Mouse (Mus musculus): ENCODE measurements around the gene Pla2g12a. TPM values are rescaled to one million over a fixed set of nuclear protein-coding genes. Genes with fewer than 3 reads are reported as not detected.

Gene Pla2g12a
- total RNA-seq, 2 experiments from 2014 or later: 16.9 to 22.9 TPM

- no peak for DNase-seq (ENCODE audit: low spot score in 2 of 2)
Observed at GRCm38 (mm10) chr3:129896591-129896990, 18.2 kb downstream of the Pla2g12a start.

- no peak for DNase-seq (ENCODE audit: low spot score in 2 of 2)
Observed at GRCm38 (mm10) chr3:129898886-129899285, 20.5 kb downstream of the Pla2g12a start.

GRCm38 (mm10) chr3:129901271-129901809, 22.9 kb downstream of the Pla2g12a start, which contains the start of gene Casp6:
Casp6 (plus strand) TSS chr3:129901425.
- DNase-seq (ENCODE audit: low spot score in 2 of 2): peak; percentile 62 to 69

- no peak for DNase-seq (ENCODE audit: low spot score in 2 of 2)
Observed at GRCm38 (mm10) chr3:129903369-129903768, 25.0 kb downstream of the Pla2g12a start.

- no peak for DNase-seq (ENCODE audit: low spot score in 2 of 2)
Observed at GRCm38 (mm10) chr3:129903866-129904265, 25.5 kb downstream of the Pla2g12a start.

GRCm38 (mm10) chr3:129904381-129905132, 26.2 kb downstream of the Pla2g12a start:
- DNase-seq (ENCODE audit: low spot score in 2 of 2): no peak

GRCm38 (mm10) chr3:129912025-129912424, 33.6 kb downstream of the Pla2g12a start:
- DNase-seq (ENCODE audit: low spot score in 2 of 2): no peak

GRCm38 (mm10) chr3:129913241-129913640, 34.8 kb downstream of the Pla2g12a start:
- no peak for DNase-seq (ENCODE audit: low spot score in 2 of 2)

- no peak for DNase-seq (ENCODE audit: low spot score in 2 of 2)
Observed at GRCm38 (mm10) chr3:129917424-129917823, 39.0 kb downstream of the Pla2g12a start.

- peak; percentile 85 to 86 for DNase-seq (ENCODE audit: low spot score in 2 of 2)
Observed at GRCm38 (mm10) chr3:129918434-129918833, 40.0 kb downstream of the Pla2g12a start.

GRCm38 (mm10) chr3:129923581-129923980, 45.2 kb downstream of the Pla2g12a start:
- DNase-seq (ENCODE audit: low spot score in 2 of 2): no peak

- DNase-seq (ENCODE audit: low spot score in 2 of 2): no peak
Observed at GRCm38 (mm10) chr3:129925861-129926260, 47.5 kb downstream of the Pla2g12a start.

- DNase-seq (ENCODE audit: low spot score in 2 of 2): no peak
Observed at GRCm38 (mm10) chr3:129930213-129930778, 51.9 kb downstream of the Pla2g12a start.

GRCm38 (mm10) chr3:129932443-129932842, 54.0 kb downstream of the Pla2g12a start:
- no peak for DNase-seq (ENCODE audit: low spot score in 2 of 2)

- no peak for DNase-seq (ENCODE audit: low spot score in 2 of 2)
Observed at GRCm38 (mm10) chr3:129936561-129936960, 58.2 kb downstream of the Pla2g12a start.

- no peak for DNase-seq (ENCODE audit: low spot score in 2 of 2)
Observed at GRCm38 (mm10) chr3:129937848-129938247, 59.4 kb downstream of the Pla2g12a start.

GRCm38 (mm10) chr3:129939058-129939457, 60.7 kb downstream of the Pla2g12a start:
- DNase-seq (ENCODE audit: low spot score in 2 of 2): no peak

GRCm38 (mm10) chr3:129940780-129941179, 62.4 kb downstream of the Pla2g12a start:
- no peak for DNase-seq (ENCODE audit: low spot score in 2 of 2)

- DNase-seq (ENCODE audit: low spot score in 2 of 2): no peak
Observed at GRCm38 (mm10) chr3:129941291-129941690, 62.9 kb downstream of the Pla2g12a start.

- no peak for DNase-seq (ENCODE audit: low spot score in 2 of 2)
Observed at GRCm38 (mm10) chr3:129943813-129944212, 65.4 kb downstream of the Pla2g12a start.

Measured in left cerebral cortex, adult 18-20 months (tissue).